Mouse (Mus musculus) C2C12 (cell line): ENCODE measurements around the gene Ggnbp2. TPM values are rescaled to one million over a fixed set of nuclear protein-coding genes. Genes with fewer than 3 reads are reported as not detected.

ENCODE experiments used
- H3K27me3 ChIP-seq: one replicate; pipeline ENCODE4 v1.6.1; 2011; ENCODE audit not compliant: control insufficient read depth, insufficient read depth, insufficient read length
- H3K36me3 ChIP-seq: one replicate; pipeline ENCODE4 v1.6.1; 2011; ENCODE audit not compliant: control insufficient read depth, insufficient read depth
- H3K4me3 ChIP-seq: one replicate; pipeline ENCODE4 v1.5.1; 2011; ENCODE audit warnings: mild to moderate bottlenecking, control low read depth; ENCODE audit not compliant: poor library complexity, insufficient read depth, severe bottlenecking
- H3K79me2 ChIP-seq: one replicate; pipeline ENCODE4 v1.6.1; 2011; ENCODE audit not compliant: control insufficient read depth, insufficient read depth
- H3K79me3 ChIP-seq: one replicate; pipeline ENCODE4 v1.6.1; 2011; ENCODE audit warnings: low read depth, control low read depth
- H3ac ChIP-seq: one replicate; pipeline ENCODE3; 2011; ENCODE audit warnings: low read depth; ENCODE audit not compliant: control insufficient read depth, insufficient read length
- CEBPB ChIP-seq: IDR thresholded peaks from one replicate; pipeline ENCODE4 v1.6.1; 2011; ENCODE audit warnings: low read depth, mild to moderate bottlenecking, control low read depth, moderate library complexity
- CTCF ChIP-seq: IDR thresholded peaks from one replicate; pipeline ENCODE4 v1.5.1; 2011; ENCODE audit not compliant: control insufficient read depth, insufficient read depth, insufficient read length
- FOSL1 ChIP-seq: IDR thresholded peaks from one replicate; pipeline ENCODE4 v1.8.0; 2011; ENCODE audit warnings: mild to moderate bottlenecking, low read length; ENCODE audit not compliant: poor library complexity, insufficient read depth, severe bottlenecking
- MAX ChIP-seq: IDR thresholded peaks from one replicate; pipeline ENCODE4 v1.6.1; 2011; ENCODE audit warnings: mild to moderate bottlenecking, control low read depth
- MYOD1 ChIP-seq: IDR thresholded peaks from one replicate; pipeline ENCODE4 v1.6.1; 2011; ENCODE audit warnings: low read depth; ENCODE audit not compliant: control insufficient read depth, insufficient read length
- MYOG ChIP-seq: IDR thresholded peaks from one replicate; pipeline ENCODE4 v1.6.1; 2011; ENCODE audit not compliant: control insufficient read depth, insufficient read length; ENCODE audit errors: extremely low read depth
- USF1 ChIP-seq: IDR thresholded peaks from one replicate; pipeline ENCODE4 v1.6.1; 2011; ENCODE audit warnings: low read depth, mild to moderate bottlenecking, control low read depth, moderate library complexity
- polyA plus RNA-seq: library from polyadenylated mRNA; unstranded; fragments of >200 nt; fragmentation: generic; extraction: Trizol; gene quantifications from one replicate; pipeline ENCODE4 v1.2.1, GENCODE M21; 2012; ENCODE audit warnings: missing spikeins

Ggnbp2 gene
- polyA plus RNA-seq, 1 experiment, result 21.1 TPM

DNA sequence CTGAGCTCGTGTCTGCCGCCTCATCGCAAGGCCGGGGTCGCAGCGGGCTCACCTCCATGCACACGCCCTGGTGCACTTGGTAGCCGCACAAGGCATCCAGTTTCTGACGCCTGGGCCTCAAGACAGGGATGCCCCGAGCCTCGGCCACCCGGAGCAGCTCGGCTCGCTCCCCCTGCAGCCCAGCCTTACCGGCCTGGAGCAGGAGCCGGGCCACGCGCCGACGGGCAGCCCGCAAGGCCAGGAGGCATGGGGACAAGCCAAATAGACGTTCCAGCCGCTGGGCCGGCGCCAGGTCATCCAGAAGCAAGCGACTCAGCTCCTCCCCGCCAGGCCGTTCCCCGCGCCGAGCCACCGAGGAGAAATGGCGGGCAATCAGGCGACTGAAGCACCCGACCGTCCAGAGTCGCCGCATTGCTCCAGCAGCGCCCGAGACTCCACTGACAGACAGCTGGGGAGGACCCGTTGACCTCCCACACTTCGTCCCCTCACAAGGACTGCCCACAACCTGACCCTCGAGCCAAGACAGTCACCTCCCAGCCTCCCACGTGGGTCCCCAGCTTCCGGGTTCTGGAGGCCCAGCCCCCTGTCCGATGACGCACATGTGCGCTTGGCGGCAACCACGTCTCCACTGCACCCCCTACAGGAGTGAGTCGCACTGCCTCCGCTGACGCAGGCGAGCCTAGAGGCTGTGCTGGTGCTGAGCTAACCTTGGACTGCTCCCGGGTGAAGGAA lies 51.5 kb downstream of the Ggnbp2 start, which contains the start of gene Mrm1:
TSS of gene Mrm1 (minus strand) at position 555 of the 732 bp plus-strand sequence.
- TF ChIP-seq CTCF, result peak; percentile 91
- TF ChIP-seq CEBPB, result no peak
- TF ChIP-seq MAX, result peak; percentile 95
- peak; percentile 85 for TF ChIP-seq USF1
- Histone ChIP-seq H3ac (peak within 1 kb of the TSS; percentile 66), H3K79me3 (no peaks in the 10 kb centered on the region), H3K4me3 (peak within 1 kb of the TSS; percentile 59), H3K27me3 (no peaks in the 10 kb centered on the region), H3K79me2 (peaks cover 9% of the 10 kb centered on the region), H3K36me3 (peaks cover 7% of the 10 kb centered on the region)

DNA sequence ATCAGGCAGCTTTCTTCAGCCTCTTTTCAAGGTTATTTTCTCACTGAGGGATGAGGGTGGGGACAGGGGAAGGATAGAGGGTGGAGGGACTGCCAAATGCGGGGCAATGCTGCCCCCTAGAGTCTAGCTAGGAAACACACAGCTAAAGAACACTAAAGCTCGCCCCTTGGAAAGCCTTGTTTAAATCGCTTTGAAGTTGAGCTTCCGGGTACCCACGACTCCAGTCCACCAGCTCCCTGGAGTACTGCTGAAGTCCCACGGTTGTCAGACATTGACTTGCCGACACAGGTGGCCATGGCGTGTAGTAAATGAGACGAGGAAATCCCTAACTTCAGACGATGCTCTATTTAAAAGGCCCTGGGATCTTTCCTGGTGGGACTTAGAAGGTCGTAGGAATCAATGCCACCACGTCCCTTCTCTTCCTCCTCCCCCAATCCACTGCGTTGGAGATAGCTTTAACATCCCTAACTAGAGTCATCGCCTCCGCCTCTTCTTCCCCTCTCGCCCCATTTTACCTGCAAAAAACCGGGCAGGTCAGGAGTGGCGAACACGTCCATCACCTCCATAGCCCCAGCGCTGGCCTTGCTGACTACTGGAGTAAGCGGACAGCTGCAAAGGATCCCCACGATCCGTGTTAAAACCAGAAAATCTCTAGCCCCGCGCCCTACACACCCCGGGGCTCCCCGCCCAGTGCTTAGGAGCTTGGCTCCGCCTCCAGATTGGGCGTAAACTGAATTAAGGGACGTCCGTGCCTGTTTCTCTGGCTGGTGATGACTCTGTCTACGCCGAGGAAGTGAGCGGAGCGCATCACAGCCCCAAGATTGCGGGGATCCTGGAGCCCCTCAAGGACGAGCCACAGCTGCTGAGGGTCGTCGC lies 52.3 kb downstream of the Ggnbp2 start:
- peaks cover 7% of the 10 kb centered on the region for H3K36me3 ChIP-seq
- TF ChIP-seq MAX, result no peak
- TF ChIP-seq CEBPB, result no peak
- no peak for TF ChIP-seq MYOG
- TF ChIP-seq CTCF, result peak; percentile 30
- no peak for TF ChIP-seq USF1
- TF ChIP-seq MYOD1, result peak; percentile 36
- TF ChIP-seq FOSL1, result no peak
- H3K79me3 ChIP-seq, result no peaks in the 10 kb centered on the region
- H3K79me2 ChIP-seq, result peaks cover 9% of the 10 kb centered on the region
- H3K27me3 ChIP-seq, result no peaks in the 10 kb centered on the region
- peak overlapping the region; percentile 59 for H3K4me3 ChIP-seq
- H3ac ChIP-seq, result peak overlapping the region; percentile 66

DNA sequence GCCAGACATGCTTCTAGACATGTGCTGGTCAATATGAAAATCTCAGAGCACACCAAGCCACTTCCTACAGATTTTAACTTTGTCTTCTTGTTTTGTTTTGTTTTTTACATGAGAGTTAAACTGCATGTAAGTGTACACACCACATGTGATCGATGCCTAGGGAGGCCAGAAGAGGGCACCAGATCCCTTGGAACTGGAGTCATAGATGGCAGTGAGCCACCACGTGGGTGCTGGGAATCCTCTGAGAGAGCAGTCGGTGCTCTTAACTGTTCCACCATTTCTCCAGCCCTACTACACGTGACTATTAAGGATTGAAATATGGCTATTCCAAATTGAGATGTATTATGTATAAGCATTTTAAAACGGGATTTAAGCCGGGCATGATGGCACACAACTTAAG lies 53.3 kb downstream of the Ggnbp2 start:
- H3K4me3 ChIP-seq, result no peak overlapping the region
- no peaks in the 10 kb centered on the region for H3K79me3 ChIP-seq
- TF ChIP-seq USF1, result no peak
- TF ChIP-seq FOSL1, result no peak
- TF ChIP-seq MYOD1, result no peak
- no peak for TF ChIP-seq MAX
- no peak for TF ChIP-seq CEBPB
- peaks cover 11% of the 10 kb centered on the region for H3K36me3 ChIP-seq
- H3ac ChIP-seq, result no peak overlapping the region
- H3K27me3 ChIP-seq, result no peaks in the 10 kb centered on the region
- H3K79me2 ChIP-seq, result peaks cover 9% of the 10 kb centered on the region

DNA sequence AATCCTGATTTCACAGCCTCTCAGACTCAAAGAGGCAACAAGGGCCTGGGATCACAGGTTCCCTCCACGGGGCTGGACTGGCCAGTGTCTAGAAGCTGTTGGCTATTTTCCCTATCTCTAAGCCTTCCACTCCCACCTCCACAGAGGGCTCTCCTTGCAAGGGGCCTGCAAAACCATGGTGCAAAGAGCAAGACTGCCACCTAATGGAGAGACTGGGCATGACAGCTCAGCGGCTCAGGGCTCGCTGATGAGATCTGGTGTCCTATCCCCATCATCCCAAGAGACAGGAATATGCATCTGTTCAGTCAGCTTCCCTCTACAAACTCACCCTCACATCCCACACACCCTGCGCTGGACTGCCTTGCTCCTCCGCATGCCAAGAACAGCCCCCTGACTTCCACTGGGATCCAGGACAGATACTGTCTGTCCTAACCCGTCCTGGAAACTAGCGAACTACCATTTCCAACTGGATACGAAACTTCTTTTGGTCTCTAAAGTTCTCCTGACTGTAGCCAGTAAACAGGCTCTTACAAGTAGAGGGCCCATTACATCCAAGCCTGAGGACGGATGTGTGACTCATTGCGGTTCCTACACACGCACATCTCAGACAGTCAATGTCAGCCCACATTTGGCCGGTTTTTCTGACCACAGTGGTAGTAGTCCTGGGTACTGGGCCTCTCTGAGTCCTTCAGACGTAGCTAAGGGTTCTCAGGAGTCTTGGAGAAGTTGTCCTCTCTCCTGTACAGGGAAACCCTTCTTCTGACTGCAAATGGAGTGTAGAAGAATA lies 56.7 kb downstream of the Ggnbp2 start:
- Histone ChIP-seq H3K36me3 (peaks cover 13% of the 10 kb centered on the region), H3K27me3 (no peaks in the 10 kb centered on the region), H3K79me2 (peaks cover 9% of the 10 kb centered on the region), H3ac (peak overlapping the region; percentile 31), H3K4me3 (no peak overlapping the region), H3K79me3 (no peaks in the 10 kb centered on the region)
- TF ChIP-seq FOSL1 (peak; percentile 86), USF1 (no peak), MYOD1 (peak; percentile 51), CTCF (peak; percentile 91)

DNA sequence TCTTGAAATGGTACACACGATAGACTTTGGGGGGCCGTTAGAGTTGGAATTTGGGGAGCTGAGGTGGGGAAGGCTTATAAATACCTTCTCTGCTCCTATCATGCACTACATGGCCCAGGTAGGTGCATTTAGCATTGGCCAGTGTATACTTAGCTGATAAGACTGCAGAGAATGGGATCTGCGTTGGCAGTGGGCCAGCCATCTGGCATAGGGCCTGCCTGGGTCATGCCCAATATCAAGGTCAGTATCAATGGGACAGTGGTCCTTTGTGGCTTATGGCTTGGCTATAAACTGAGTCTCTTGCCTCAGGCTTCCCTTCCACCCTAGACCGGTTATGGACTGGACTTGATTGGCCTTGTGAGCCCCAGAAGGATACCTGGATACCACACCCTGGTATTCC lies 66.2 kb downstream of the Ggnbp2 start:
- Histone ChIP-seq H3K79me3 (no peaks in the 10 kb centered on the region), H3K79me2 (no peaks in the 10 kb centered on the region), H3K27me3 (peaks cover 12% of the 10 kb centered on the region), H3K36me3 (no peaks in the 10 kb centered on the region), H3K4me3 (no peak overlapping the region), H3ac (no peak overlapping the region)
- TF ChIP-seq CTCF, result no peak
- TF ChIP-seq USF1, result no peak
- no peak for TF ChIP-seq MAX
- TF ChIP-seq FOSL1, result no peak
- TF ChIP-seq MYOG, result no peak
- no peak for TF ChIP-seq CEBPB
- TF ChIP-seq MYOD1, result no peak
